Mouse (Mus musculus) stomach, embryonic 14.5 days (tissue): ENCODE measurements around the gene Gls. TPM values are rescaled to one million over a fixed set of nuclear protein-coding genes. Genes with fewer than 3 reads are reported as not detected.

ENCODE experiments used
- ATAC-seq: fragments of 200-750 bp; cut with Nextera tagmentation; 2 replicates; pipeline ENCODE4 v1.8.0; 2017; ENCODE audit warnings: low read depth, moderate TSS enrichment; ENCODE audit not compliant: insufficient number of reproducible peaks, insufficient read depth, low FRiP score
- H3K27ac ChIP-seq: fragments of 300-500 bp; sonication (generic); 2 replicates; pipeline ENCODE4 v1.5.1; 2014; ENCODE audit warnings: mild to moderate bottlenecking, low read length, moderate library complexity, mixed read lengths
- H3K27me3 ChIP-seq: fragments of 300-500 bp; sonication (generic); 2 replicates; pipeline ENCODE4 v1.6.1; 2014; ENCODE audit warnings: low read length, control low read depth, mixed read lengths; ENCODE audit not compliant: control insufficient read depth, insufficient read depth
- H3K36me3 ChIP-seq: fragments of 300-500 bp; sonication (generic); 2 replicates; pipeline ENCODE4 v1.6.1; 2014; ENCODE audit warnings: mild to moderate bottlenecking, control low read depth, low read length, moderate library complexity, mixed read lengths; ENCODE audit not compliant: control insufficient read depth, insufficient read depth
- H3K4me1 ChIP-seq: fragments of 300-500 bp; sonication (generic); 2 replicates; pipeline ENCODE4 v1.6.1; 2014; ENCODE audit warnings: low read length, control low read depth, mixed read lengths; ENCODE audit not compliant: control insufficient read depth, insufficient read depth
- H3K4me2 ChIP-seq: fragments of 300-500 bp; sonication (generic); replicated peaks from 2 replicates; pipeline ENCODE4 v1.6.1; 2014; ENCODE audit warnings: low read depth, low read length, control low read depth
- H3K4me3 ChIP-seq: fragments of 300-500 bp; sonication (generic); 2 replicates; pipeline ENCODE4 v1.5.1; 2014; ENCODE audit warnings: low read depth, low read length, control low read depth
- H3K9ac ChIP-seq: fragments of 300-500 bp; sonication (generic); replicated peaks from 2 replicates; pipeline ENCODE4 v1.6.1; 2014; ENCODE audit warnings: low read depth, mild to moderate bottlenecking, control low read depth, low read length, moderate library complexity, mixed read lengths
- H3K9me3 ChIP-seq: fragments of 300-500 bp; sonication (generic); 2 replicates; pipeline ENCODE4 v1.6.1; 2016; ENCODE audit warnings: low read depth, low read length, control low read depth; ENCODE audit not compliant: control insufficient read depth
- WGBS: fragments of 180-500 bp; shearing (Covaris S2); extraction: QIAGEN DNeasy Blood & Tissue Kit; methylation state at CpG from one replicate; pipeline ENCODE4 v1.1.7; 2014; 5-methylcytosine and 5-hydroxymethylcytosine counted together
- polyA plus RNA-seq: library from polyadenylated mRNA; unstranded; fragments of >200 nt; fragmentation: Nextera tagmentation; extraction: Ambion mirVana; gene quantifications from 2 replicates; pipeline ENCODE4 v1.2.1, GENCODE M21; 2014

Gls gene
- polyA plus RNA-seq, 1 experiment from 2014 or later = 30.5 TPM

- WGBS = 89% methylated on average over 6 of the region's 6 CpGs
- Histone ChIP-seq H3K27ac (no peak overlapping the region), H3K9ac (no peak overlapping the region), H3K36me3 (no peaks in the 10 kb centered on the region), H3K4me1 (no peaks in the 10 kb centered on the region), H3K9me3 (no peaks in the 10 kb centered on the region), H3K27me3 (no peaks in the 10 kb centered on the region), H3K4me3 (no peak overlapping the region), H3K4me2 (no peak overlapping the region)
- ATAC-seq = no peak
These were observed 35.0 kb upstream of the Gls start for GRCm38 (mm10) chr1:52268006-52268405.

GRCm38 (mm10) chr1:52267606-52268005, 34.6 kb upstream of the Gls start:
- H3K4me3 ChIP-seq = no peak overlapping the region
- H3K27me3 ChIP-seq = no peaks in the 10 kb centered on the region
- no peaks in the 10 kb centered on the region for H3K36me3 ChIP-seq
- no peak overlapping the region for H3K27ac ChIP-seq
- ATAC-seq = no peak
- H3K4me1 ChIP-seq = no peaks in the 10 kb centered on the region
- H3K9ac ChIP-seq = no peak overlapping the region
- H3K9me3 ChIP-seq = no peaks in the 10 kb centered on the region
- 56% methylated on average over 3 of the region's 3 CpGs for WGBS
- H3K4me2 ChIP-seq = no peak overlapping the region

- Histone ChIP-seq H3K4me2 (no peak overlapping the region), H3K36me3 (no peaks in the 10 kb centered on the region), H3K27ac (no peak overlapping the region), H3K27me3 (no peaks in the 10 kb centered on the region), H3K4me3 (no peak overlapping the region), H3K9ac (no peak overlapping the region), H3K4me1 (no peaks in the 10 kb centered on the region), H3K9me3 (no peaks in the 10 kb centered on the region)
- ATAC-seq = no peak
- WGBS = 70% methylated on average over 3 of the region's 3 CpGs
These were observed 33.0 kb upstream of the Gls start for GRCm38 (mm10) chr1:52265886-52266516.

GRCm38 (mm10) chr1:52264290-52264689, 31.3 kb upstream of the Gls start:
- 49% methylated on average over 3 of the region's 3 CpGs for WGBS
- no peak overlapping the region for H3K27ac ChIP-seq

GRCm38 (mm10) chr1:52260354-52261090, 27.5 kb upstream of the Gls start:
- WGBS = 94% methylated on average over 4 of the region's 4 CpGs
- no peak overlapping the region for H3K4me2 ChIP-seq
- no peaks in the 10 kb centered on the region for H3K27me3 ChIP-seq
- no peaks in the 10 kb centered on the region for H3K9me3 ChIP-seq
- no peak overlapping the region for H3K4me3 ChIP-seq
- no peak overlapping the region for H3K9ac ChIP-seq
- no peaks in the 10 kb centered on the region for H3K36me3 ChIP-seq
- no peaks in the 10 kb centered on the region for H3K4me1 ChIP-seq
- no peak overlapping the region for H3K27ac ChIP-seq
- no peak for ATAC-seq

More at GRCm38 (mm10) chr1:52264290-52264689, 31.3 kb upstream of the Gls start:
- Histone ChIP-seq H3K4me1 (no peaks in the 10 kb centered on the region), H3K4me2 (no peak overlapping the region), H3K4me3 (no peak overlapping the region), H3K9me3 (no peaks in the 10 kb centered on the region), H3K27me3 (no peaks in the 10 kb centered on the region), H3K36me3 (no peaks in the 10 kb centered on the region), H3K9ac (no peak overlapping the region)
- ATAC-seq = no peak

- no peak for ATAC-seq
- H3K36me3 ChIP-seq = no peaks in the 10 kb centered on the region
- no peaks in the 10 kb centered on the region for H3K27me3 ChIP-seq
- no peaks in the 10 kb centered on the region for H3K4me1 ChIP-seq
- H3K4me2 ChIP-seq = no peak overlapping the region
- H3K27ac ChIP-seq = no peak overlapping the region
- H3K9me3 ChIP-seq = no peaks in the 10 kb centered on the region
- WGBS = 83% methylated on average over 9 of the region's 9 CpGs
- H3K4me3 ChIP-seq = no peak overlapping the region
- H3K9ac ChIP-seq = no peak overlapping the region
These were observed 25.1 kb upstream of the Gls start for GRCm38 (mm10) chr1:52258006-52258749.

DNA sequence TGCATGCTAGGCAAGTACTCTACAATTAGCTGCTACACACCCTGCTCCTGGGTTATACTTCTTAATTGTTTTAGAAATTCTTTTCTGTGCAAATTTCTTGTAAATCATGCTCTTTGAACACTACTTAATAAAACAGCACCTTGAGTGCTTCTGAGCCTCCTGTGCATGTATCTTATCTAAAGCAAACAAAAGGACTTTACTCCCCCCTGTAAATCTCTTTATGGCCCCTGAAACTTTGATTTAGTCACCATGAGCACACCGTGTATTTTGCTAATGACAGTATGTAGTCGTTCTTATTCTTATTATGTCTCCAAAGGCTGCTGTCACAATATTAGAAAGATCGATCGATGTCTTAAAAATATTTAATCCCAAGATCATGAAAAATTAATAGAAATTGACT, 23.9 kb upstream of the Gls start:
- H3K4me1 ChIP-seq = no peaks in the 10 kb centered on the region
- H3K27me3 ChIP-seq = no peaks in the 10 kb centered on the region
- no peak overlapping the region for H3K4me3 ChIP-seq
- no peak overlapping the region for H3K4me2 ChIP-seq
- H3K9ac ChIP-seq = no peak overlapping the region
- ATAC-seq = no peak
- H3K27ac ChIP-seq = no peak overlapping the region
- 67% methylated on average over 4 of the region's 4 CpGs for WGBS
- H3K9me3 ChIP-seq = no peaks in the 10 kb centered on the region
- no peaks in the 10 kb centered on the region for H3K36me3 ChIP-seq

DNA sequence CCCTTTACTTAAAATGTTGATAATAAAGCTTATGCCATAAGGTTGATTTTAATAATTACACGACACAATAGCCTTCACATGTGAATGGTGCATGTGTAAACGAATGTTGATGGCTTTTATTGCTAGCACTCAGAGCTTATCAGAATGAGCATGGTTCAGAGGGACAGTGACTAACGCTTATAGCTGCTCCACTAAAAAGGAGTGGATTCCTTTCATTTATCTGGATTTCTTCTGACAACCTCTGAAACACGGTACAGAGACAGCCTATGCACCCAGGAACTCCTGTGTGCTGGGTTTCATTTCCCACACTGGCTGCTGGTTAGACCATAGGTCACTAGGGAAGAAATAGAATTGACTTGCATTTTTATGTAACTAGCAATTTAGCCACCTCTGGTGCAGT, 23.2 kb upstream of the Gls start:
- no peak overlapping the region for H3K4me2 ChIP-seq
- H3K4me3 ChIP-seq = no peak overlapping the region
- no peak overlapping the region for H3K27ac ChIP-seq
- H3K4me1 ChIP-seq = no peaks in the 10 kb centered on the region
- H3K9me3 ChIP-seq = no peaks in the 10 kb centered on the region
- WGBS = 64% methylated on average over 4 of the region's 4 CpGs
- no peak overlapping the region for H3K9ac ChIP-seq
- H3K36me3 ChIP-seq = no peaks in the 10 kb centered on the region
- ATAC-seq = no peak
- H3K27me3 ChIP-seq = no peaks in the 10 kb centered on the region
